Mouse (Mus musculus) thymus, adult 18-20 months (tissue): ENCODE results near the gene Kcna1.

Experiments used
- DNase-seq, 2 experiments: peaks; one replicate each; pipeline ENCODE4 v3.0.0; 2022; ENCODE audit warnings: mixed read lengths in 2 of 2

The Kcna1 gene

DNA sequence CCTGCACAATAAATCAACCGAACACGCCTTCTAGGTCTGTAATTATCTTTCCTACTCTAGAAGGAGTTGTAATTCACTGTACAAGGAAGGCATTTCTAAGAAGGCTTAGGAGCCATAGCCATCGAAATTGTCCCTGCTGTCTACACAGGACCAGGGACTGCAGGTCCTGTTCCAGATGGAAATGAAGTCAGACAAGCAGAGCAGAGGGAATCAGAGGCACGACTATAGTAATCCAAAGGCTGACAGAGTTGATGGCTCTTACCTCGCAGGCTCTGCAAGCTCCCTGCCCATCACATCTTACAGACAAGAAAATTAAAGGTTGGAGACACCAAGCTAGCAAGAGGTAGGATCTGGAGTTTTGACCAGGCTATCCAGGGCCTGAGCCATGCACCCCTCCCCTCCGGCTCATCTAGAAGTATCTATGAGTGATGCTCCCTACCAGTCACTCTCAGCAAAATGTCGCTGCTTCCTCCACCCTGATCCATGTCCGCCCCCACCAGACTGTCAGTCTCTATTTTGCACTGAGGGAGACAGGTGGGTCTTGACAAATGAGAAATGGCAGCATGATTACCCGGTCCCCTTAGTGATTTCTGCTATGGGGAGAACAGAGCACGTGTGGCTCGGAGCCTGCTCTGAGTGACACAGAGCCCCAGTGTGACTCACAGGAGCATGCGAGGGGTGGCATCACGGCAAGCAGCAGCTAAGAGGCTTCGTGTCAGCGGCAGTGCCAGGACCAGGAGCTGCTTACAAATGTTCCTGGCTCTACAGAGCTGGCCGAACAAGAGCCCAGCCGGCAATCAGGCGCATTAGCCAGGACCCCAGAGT is 50.2 kb downstream of the Kcna1 start:
- DNase-seq: no peak

DNA sequence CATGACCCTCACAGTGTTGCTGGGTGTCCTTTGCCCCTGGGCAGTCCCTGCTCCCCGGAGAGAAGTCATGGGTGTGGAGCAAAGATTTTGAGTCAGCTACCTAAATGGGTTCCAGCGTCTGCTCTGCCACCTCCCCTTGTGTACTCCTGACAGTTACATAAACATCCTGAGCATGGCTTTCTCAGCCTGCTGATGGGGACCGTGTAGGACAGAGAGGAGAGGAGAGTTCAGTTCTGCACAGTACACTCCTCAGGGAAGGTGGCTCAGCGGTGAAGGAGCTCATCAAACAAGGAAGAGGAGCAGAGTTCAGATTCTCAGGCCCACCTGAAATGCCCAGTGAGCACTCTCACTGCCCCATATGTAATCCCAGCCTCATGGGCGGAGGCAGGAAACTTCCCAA is 51.1 kb downstream of the Kcna1 start:
- DNase-seq: no peak

DNA sequence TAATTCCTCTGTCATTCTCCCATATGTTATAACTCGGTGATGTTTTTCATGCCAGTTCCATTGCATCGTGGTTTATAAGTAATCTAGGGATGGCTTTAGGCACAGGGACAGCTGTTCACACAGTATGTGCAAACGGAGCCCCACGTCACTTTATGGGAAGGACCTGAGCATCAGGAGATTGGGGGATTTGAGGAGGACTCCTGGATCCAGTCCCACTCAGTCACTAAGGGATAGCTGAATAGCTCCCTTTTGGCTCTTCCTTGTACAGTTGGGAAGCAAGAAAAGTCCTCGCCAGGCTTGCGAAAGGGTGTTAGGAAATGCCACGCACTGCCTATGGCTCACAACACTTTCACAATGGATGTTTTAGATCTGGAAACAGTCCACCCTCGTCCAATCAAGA is 51.8 kb downstream of the Kcna1 start:
- DNase-seq: no peak

DNA sequence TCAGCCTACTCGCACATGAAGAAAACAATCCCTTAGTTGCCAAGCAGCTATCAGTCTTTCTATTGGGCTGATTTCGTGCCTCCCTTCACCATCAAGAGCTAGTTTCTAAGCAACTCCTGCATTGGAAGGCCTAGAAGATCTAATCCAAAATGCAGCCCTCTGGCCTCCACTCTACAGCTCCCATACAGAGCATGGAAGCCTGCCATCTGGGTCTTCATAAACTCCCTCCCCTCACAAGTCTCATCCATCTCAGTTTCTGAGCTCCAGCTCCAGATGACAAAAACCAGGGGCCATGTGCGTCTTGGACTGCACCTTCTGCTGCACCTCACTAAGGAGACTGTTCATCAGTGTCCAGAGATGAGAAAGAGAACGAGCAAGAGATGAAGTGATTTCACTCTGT is 52.8 kb downstream of the Kcna1 start:
- no peak for DNase-seq
